Mouse (Mus musculus) embryonic facial prominence, embryonic 15.5 days (tissue): ENCODE results near the gene Fto. TPM values are rescaled to one million over a fixed set of nuclear protein-coding genes. Genes with fewer than 3 reads are reported as not detected.

ENCODE experiments used
- ATAC-seq: fragments of 200-750 bp; cut with Nextera tagmentation; 2 replicates; pipeline ENCODE4 v1.8.0; 2017; ENCODE audit warnings: low read depth, moderate TSS enrichment; ENCODE audit not compliant: insufficient number of reproducible peaks, low FRiP score, low TSS enrichment
- H3K27ac ChIP-seq: fragments of 300-500 bp; sonication (generic); replicated peaks from 2 replicates; pipeline ENCODE4 v1.5.1; 2015; ENCODE audit warnings: mild to moderate bottlenecking, inconsistent platforms
- H3K27me3 ChIP-seq: fragments of 300-500 bp; sonication (generic); 2 replicates; pipeline ENCODE4 v1.6.1; 2015; ENCODE audit warnings: inconsistent platforms
- H3K36me3 ChIP-seq: fragments of 300-500 bp; sonication (generic); 2 replicates; pipeline ENCODE4 v1.6.1; 2015; ENCODE audit warnings: mild to moderate bottlenecking, inconsistent platforms
- H3K4me1 ChIP-seq: fragments of 300-500 bp; sonication (generic); 2 replicates; pipeline ENCODE4 v1.6.1; 2015; ENCODE audit warnings: inconsistent platforms
- H3K4me2 ChIP-seq: fragments of 300-500 bp; sonication (generic); replicated peaks from 2 replicates; pipeline ENCODE4 v1.6.1; 2015; ENCODE audit warnings: mild to moderate bottlenecking, inconsistent platforms
- H3K4me3 ChIP-seq: fragments of 300-500 bp; sonication (generic); replicated peaks from 2 replicates; pipeline ENCODE4 v1.5.1; 2015; ENCODE audit warnings: mild to moderate bottlenecking, inconsistent platforms
- H3K9ac ChIP-seq: fragments of 300-500 bp; sonication (generic); 2 replicates; pipeline ENCODE4 v1.6.1; 2015; ENCODE audit warnings: inconsistent platforms
- H3K9me3 ChIP-seq: fragments of 300-500 bp; sonication (generic); replicated peaks from 2 replicates; pipeline ENCODE4 v1.6.1; 2016; ENCODE audit warnings: inconsistent platforms
- WGBS: fragments of 180-500 bp; shearing (Covaris S2); methylation state at CpG from one replicate; pipeline ENCODE4 v1.1.7; 2015; 5-methylcytosine and 5-hydroxymethylcytosine counted together
- polyA plus RNA-seq: library from polyadenylated mRNA; unstranded; fragments of >200 nt; fragmentation: Nextera tagmentation; extraction: Ambion mirVana; gene quantifications from 2 replicates; pipeline ENCODE4 v1.2.1, GENCODE M21; 2015

The Fto gene
- polyA plus RNA-seq, 1 experiment from 2014 or later = 111 TPM

DNA sequence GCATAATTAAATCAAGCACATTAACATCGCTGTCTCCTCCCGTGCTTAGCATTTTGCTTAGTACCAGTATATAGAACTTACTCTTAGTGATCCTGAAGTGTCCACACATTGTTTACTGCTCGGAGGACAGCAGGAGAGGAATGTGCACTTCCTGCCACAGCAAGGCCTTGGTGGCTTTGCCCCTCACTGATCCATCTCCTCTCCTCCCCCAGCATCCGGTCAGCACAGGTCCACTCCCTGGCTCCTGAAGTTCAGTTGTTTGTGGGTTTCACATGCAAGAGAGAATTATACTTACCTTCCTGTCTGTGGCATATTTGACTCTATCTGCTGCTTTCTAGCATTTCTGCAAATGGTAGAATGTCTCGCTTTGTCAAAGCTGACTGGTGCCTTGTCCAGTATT, 44.7 kb downstream of the Fto start:
- Histone ChIP-seq H3K27ac (no peak overlapping the region), H3K27me3 (no peaks in the 10 kb centered on the region), H3K36me3 (no peaks in the 10 kb centered on the region), H3K4me3 (no peak overlapping the region), H3K9ac (no peak overlapping the region), H3K9me3 (no peaks in the 10 kb centered on the region), H3K4me2 (no peak overlapping the region), H3K4me1 (peaks cover 14% of the 10 kb centered on the region)
- no peak for ATAC-seq
- WGBS = 77% methylated on average over 5 of the region's 5 CpGs

DNA sequence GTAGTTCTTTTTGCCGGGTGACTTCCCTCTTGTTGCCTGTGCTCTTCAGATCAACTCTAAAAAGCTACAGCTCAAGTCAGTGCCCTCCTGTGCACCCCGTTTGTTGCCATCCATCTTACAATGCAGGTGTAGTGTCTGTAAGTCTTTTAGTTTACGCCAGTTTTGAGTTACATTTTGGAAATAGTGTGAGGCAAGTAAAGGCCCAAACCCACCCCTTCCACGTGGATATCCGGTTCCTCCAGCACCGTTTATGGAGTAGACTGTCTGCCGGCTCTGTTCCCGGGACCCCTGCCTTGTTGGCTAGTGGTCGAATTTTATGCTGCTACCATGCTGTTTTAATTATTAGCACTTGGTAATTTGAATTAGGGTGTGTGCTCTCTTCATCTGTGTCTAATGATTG, 46.2 kb downstream of the Fto start:
- Histone ChIP-seq H3K4me2 (no peak overlapping the region), H3K4me1 (peaks cover 14% of the 10 kb centered on the region), H3K9me3 (no peaks in the 10 kb centered on the region), H3K36me3 (no peaks in the 10 kb centered on the region), H3K27me3 (no peaks in the 10 kb centered on the region), H3K9ac (no peak overlapping the region), H3K4me3 (no peak overlapping the region), H3K27ac (no peak overlapping the region)
- 59% methylated on average over 9 of the region's 9 CpGs for WGBS
- ATAC-seq = no peak

DNA sequence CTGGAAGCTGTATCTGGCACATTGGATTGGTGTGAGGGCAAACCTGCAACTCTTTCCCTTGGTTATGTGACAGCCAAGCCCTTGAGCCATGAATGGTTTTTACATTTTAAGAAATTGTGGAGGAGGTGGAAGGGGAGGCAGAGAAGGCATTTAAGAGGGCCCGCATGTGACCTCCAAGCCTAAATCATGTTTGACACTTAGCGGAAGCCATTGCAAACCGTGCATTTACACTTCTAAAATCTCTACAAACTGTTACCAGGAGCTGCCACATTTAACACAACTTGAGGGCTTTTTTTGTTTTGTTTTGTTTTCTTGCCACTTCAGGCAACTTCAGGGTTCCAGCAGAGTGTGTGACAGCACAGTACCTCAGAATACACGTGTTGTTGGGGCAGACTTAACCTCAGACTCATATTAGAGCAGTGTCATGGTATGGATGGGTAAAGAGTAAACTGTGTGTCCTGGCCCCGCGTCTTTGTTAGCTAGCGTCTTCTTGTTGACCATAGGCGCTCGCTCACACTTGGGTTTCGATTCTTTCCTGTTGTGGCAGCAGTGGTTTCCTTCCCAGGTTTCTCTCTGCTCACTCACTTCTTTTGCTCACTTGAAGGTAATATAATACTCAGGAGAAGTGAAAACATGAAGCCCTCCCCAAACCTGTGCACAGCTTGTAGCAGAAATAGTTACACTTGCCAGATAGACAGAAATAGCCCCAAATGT, 47.5 kb downstream of the Fto start:
- ATAC-seq = no peak
- no peak overlapping the region for H3K9ac ChIP-seq
- no peaks in the 10 kb centered on the region for H3K9me3 ChIP-seq
- H3K4me2 ChIP-seq = no peak overlapping the region
- no peaks in the 10 kb centered on the region for H3K27me3 ChIP-seq
- WGBS = 82% methylated on average over 10 of the region's 10 CpGs
- H3K36me3 ChIP-seq = no peaks in the 10 kb centered on the region
- H3K27ac ChIP-seq = 0 out of 2 replicates have a peak overlapping the region, but pooled peaks have one; percentile 11
- H3K4me3 ChIP-seq = no peak overlapping the region
- peaks cover 5% of the 10 kb centered on the region; the same call in 1 of the 2 replicates for H3K4me1 ChIP-seq

DNA sequence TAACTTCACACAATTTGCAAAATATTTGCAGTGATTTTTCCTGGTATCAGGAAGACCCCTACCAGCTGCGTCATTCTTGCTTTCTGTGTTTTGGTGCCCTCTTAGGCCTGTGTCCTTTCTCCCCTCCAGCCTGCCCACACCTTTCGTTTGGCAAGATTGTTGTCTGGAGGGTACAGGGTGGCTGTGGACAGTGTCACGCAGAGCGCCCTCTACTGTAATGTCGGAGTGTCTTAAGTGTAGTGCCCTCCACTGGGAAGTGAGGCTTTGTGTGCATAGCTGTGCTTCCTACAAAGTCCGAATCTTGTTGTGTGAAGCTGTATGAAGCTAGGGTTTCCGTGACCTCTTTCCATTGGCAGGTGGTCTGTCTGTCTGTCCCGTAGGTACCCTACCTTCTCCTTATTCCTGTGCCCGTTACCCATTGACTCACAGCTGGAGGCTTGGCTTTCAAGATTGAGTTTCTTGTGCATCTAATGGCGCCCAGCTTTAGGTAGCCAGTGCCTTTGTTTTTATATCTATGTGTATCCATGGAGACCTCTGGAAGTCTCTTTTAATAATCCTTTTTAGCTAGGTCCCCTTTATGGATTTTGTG, 50.0 kb downstream of the Fto start:
- Histone ChIP-seq H3K27me3 (no peaks in the 10 kb centered on the region), H3K4me3 (no peak overlapping the region), H3K36me3 (no peaks in the 10 kb centered on the region), H3K9me3 (no peaks in the 10 kb centered on the region), H3K4me1 (peaks cover 5% of the 10 kb centered on the region; the same call in 1 of the 2 replicates), H3K27ac (no peak overlapping the region), H3K4me2 (no peak overlapping the region), H3K9ac (no peak overlapping the region)
- no peak for ATAC-seq
- WGBS = 89% methylated on average over 10 of the region's 10 CpGs

DNA sequence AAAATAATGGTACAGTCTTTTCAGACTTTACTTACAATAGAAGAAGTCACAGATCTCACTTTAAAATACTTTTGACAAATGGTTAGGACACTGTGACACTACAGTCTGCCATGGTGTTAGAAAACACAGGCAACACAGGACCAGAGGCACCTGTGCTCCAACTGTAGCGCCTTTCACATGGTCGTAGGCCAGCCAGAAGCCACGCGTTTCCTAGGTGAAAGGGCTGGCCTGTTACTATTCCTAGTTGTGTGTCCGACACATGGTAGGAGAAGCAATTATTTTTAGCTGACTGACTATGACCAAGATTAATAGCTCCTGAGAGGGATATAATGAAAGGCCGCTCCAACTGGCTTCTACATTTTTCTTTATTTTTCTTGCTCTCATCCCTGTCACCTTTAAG, 50.9 kb downstream of the Fto start:
- ATAC-seq = no peak
- Histone ChIP-seq H3K4me3 (no peak overlapping the region), H3K9me3 (no peaks in the 10 kb centered on the region), H3K36me3 (no peaks in the 10 kb centered on the region), H3K27me3 (no peaks in the 10 kb centered on the region), H3K9ac (no peak overlapping the region), H3K4me1 (peaks cover 5% of the 10 kb centered on the region; the same call in 1 of the 2 replicates), H3K27ac (no peak overlapping the region), H3K4me2 (no peak overlapping the region)
- 92% methylated on average over 6 of the region's 6 CpGs for WGBS

DNA sequence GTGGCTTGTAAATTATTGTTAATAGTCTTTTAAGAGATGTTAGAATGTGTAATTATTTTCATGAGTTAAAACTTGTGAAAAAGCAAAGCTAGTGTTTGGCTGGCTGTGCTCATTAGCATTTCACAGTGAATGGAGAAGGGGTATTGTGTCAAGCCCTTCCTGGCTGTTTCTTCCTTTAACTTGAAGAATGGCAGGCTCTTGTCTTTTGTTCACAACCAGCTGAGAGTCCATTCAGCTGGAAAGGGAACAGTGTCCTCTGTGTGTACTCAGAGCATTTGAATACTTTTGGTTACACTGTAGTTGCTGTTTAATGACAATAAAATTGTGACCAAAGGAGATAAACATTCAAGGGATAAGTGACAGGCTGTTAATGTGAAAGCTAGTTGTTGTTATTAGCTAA, 52.5 kb downstream of the Fto start:
- Histone ChIP-seq H3K9me3 (no peaks in the 10 kb centered on the region), H3K9ac (no peak overlapping the region), H3K4me1 (no peaks in the 10 kb centered on the region), H3K27me3 (no peaks in the 10 kb centered on the region), H3K4me3 (no peak overlapping the region), H3K36me3 (no peaks in the 10 kb centered on the region), H3K4me2 (no peak overlapping the region), H3K27ac (no peak overlapping the region)
- ATAC-seq = no peak

DNA sequence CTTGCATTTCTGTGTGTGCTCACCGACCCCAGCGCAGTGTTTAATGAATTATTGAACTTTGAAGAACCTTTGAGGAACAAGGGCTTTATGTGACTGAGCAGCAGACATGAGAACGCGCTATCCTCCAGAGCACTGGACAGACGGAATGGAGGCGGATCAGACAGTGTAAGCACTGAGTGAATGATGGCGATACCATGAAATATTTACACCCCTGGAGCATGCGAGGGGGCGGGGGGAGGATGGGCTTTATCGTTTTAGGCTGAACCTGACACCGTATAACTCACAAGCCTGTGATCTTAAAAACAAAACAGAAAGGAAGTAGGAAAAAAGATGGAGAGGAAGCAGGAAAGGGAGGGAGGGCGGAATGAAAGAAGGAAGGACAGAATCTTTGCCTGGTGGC, 57.6 kb downstream of the Fto start:
- H3K9me3 ChIP-seq = no peaks in the 10 kb centered on the region
- no peak overlapping the region for H3K9ac ChIP-seq
- H3K4me3 ChIP-seq = no peak overlapping the region
- no peak overlapping the region for H3K27ac ChIP-seq
- H3K27me3 ChIP-seq = no peaks in the 10 kb centered on the region
- peaks cover 25% of the 10 kb centered on the region for H3K4me1 ChIP-seq
- 59% methylated on average over 12 of the region's 12 CpGs for WGBS
- no peak overlapping the region for H3K4me2 ChIP-seq
- ATAC-seq = no peak
- no peaks in the 10 kb centered on the region for H3K36me3 ChIP-seq

DNA sequence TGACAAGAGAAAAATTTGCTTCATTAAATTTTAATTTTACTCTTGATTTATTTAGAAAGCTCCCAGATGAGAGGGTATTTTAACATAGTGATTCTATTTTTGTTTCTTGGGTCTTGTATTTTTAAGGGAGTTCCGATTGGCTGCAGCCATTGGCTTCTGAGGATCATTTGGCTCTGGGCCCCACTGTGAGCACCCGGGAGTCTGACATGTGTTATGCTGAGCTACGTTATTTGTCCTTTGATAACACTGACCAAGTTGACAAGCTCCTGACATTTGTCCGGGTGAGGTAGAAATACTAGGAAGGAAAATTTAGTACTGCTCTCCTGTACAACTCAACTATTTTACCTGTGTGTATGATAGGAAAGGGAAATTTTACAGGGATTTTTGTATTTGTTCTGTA, 58.7 kb downstream of the Fto start:
- Histone ChIP-seq H3K27ac (no peak overlapping the region), H3K4me2 (no peak overlapping the region), H3K36me3 (no peaks in the 10 kb centered on the region), H3K4me1 (peaks cover 36% of the 10 kb centered on the region), H3K9me3 (no peaks in the 10 kb centered on the region), H3K27me3 (no peaks in the 10 kb centered on the region), H3K4me3 (no peak overlapping the region), H3K9ac (no peak overlapping the region)
- ATAC-seq = no peak
- WGBS = 51% methylated on average over 4 of the region's 4 CpGs

DNA sequence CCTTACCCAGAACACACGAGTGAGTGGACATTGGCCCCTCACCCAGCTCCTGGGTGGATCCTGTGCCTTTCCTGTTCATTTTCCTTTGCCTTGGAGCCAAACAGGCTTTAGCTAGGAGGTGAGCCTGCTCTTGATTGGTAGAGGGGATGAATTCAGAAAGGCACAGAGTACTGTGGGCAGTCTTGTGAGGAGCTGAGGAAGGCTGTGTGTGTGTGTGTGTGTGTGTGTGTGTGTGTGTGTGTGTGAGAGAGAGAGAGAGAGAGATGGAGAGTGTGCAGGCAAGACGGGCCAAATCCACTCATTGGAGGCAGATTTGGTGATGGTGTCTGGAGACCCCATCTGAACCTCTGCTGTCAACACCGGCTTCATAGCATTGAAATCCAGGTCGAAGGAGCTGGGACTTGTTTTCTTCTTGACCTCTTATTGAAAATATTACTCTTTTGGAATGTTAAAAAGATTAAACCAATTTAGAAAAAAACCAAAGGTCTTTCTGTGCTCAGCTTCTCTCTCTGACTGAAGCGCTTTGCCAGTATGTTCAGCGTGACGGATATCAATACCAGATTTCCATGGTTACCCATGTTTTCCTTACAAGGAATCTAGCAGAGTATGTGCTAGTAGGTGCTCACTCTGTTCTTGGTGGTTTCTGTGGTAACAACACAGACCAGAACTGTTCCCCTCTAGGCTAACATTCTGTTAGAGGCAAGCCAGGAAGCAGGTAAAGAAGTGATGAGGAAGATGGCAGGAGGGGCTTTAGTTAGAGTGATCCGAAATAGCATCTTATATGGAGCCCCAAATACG, 59.7 kb downstream of the Fto start:
- Histone ChIP-seq H3K36me3 (no peaks in the 10 kb centered on the region), H3K4me3 (no peak overlapping the region), H3K4me1 (peaks cover 45% of the 10 kb centered on the region), H3K4me2 (no peak overlapping the region), H3K9ac (no peak overlapping the region), H3K27ac (no peak overlapping the region), H3K27me3 (no peaks in the 10 kb centered on the region), H3K9me3 (no peaks in the 10 kb centered on the region)
- ATAC-seq = no peak
- 63% methylated on average over 9 of the region's 9 CpGs for WGBS

DNA sequence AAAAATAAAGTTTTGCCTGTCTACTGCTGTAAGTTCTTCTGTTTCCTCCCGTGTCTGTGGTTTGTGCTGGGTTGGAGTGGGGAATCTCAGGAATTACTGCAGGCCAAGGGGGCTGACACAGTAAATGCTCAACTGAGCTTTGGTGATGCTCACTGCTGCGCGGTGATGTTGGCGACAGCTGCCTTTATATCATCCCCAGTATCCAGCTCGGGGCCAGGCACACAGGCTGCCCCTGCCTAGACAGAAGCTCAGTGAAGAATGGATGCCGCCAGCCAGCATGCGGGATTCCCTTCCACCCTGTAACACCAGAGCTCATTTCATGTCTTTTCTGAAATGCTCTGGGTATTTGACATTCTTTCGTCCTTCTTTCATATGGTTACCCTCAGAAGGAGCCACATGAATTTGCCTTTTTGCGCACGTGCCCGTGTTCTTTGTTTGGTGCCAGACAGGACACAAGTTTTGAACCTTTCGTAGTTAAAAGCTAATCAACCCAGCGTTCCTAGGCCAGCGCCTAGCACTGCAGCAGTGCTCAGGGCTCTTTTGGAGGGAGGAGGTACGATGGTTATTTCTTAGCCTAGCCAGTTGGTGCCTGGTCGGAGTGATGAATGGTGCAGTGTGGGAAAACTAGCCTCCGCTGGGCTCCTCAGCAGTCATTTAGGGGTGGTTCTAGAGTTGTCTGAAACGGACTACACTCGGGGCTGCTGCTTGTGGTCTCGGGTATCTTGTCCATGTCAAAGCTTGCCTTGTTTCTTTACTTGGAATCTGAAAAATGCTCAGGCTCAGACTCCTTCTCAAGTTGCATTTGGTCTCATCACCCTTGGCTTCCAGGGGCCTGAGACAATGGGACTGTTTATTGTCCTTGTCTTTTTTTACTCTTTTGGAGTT, 62.0 kb downstream of the Fto start:
- no peaks in the 10 kb centered on the region for H3K36me3 ChIP-seq
- H3K4me1 ChIP-seq = peaks cover 55% of the 10 kb centered on the region
- 34% methylated on average over 20 of the region's 20 CpGs for WGBS
- ATAC-seq = 0 out of 2 replicates have a peak, but pooled peaks have one; percentile 17
- 0 out of 2 replicates have a peak overlapping the region, but pooled peaks have one; percentile 2 for H3K27ac ChIP-seq
- H3K4me2 ChIP-seq = no peak overlapping the region
- H3K9me3 ChIP-seq = no peaks in the 10 kb centered on the region
- no peaks in the 10 kb centered on the region for H3K27me3 ChIP-seq
- no peak overlapping the region for H3K4me3 ChIP-seq
- no peak overlapping the region for H3K9ac ChIP-seq

DNA sequence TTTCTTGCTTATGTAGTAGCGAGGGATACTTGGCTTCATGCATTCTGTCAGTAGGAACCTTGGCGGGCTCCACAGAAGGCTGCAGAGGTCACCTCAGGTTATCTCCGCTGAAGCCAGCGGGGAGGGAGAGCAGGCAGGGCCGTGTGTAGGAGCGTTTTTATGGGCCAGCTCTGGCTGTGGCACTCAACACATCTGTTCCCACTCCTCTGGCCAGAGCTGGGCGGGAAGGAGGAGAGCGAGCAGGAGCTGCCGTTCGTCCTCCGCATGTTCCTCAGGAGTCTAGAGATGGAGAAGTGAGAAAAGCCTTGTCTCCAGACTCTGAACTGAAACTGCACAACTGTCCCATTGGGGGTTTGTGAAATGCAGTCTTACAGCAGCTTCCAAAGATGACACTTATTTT, 63.5 kb downstream of the Fto start:
- WGBS = 32% methylated on average over 11 of the region's 11 CpGs
- Histone ChIP-seq H3K36me3 (no peaks in the 10 kb centered on the region), H3K4me2 (no peak overlapping the region; the same call in 1 of the 2 replicates), H3K9ac (no peak overlapping the region), H3K27ac (no peak overlapping the region; the same call in 1 of the 2 replicates), H3K4me3 (no peak overlapping the region), H3K4me1 (peaks cover 70% of the 10 kb centered on the region), H3K9me3 (no peaks in the 10 kb centered on the region), H3K27me3 (no peaks in the 10 kb centered on the region)
- ATAC-seq = no peak
